Mouse (Mus musculus) lung, postnatal 25 days (tissue): ENCODE measurements at regions not wholly inside any gene's neighbourhood (a gene's known extent, or its start where the extent isn't known, plus 50 kb on each side); places are given as distances from the start of the nearest gene placed in this dataset.
"Not testable (repeated sequence)": the region's sequence is repeated elsewhere in the genome, so short reads cannot be mapped to it uniquely, and the experiment has no call there.

Experiments
- DNase-seq: peaks from one replicate; pipeline ENCODE4 v3.0.0; 2022; ENCODE audit warnings: low spot score

GRCm38 (mm10) chr17:50346451-50347192 lies 53.2 kb upstream of the Dazl start:
- DNase-seq: no peak

GRCm38 (mm10) chr17:50353818-50354217 lies 60.4 kb upstream of the Dazl start:
- not testable (repeated sequence) for DNase-seq

GRCm38 (mm10) chr17:50354357-50354756 lies 60.9 kb upstream of the Dazl start:
- DNase-seq: no peak

DNA sequence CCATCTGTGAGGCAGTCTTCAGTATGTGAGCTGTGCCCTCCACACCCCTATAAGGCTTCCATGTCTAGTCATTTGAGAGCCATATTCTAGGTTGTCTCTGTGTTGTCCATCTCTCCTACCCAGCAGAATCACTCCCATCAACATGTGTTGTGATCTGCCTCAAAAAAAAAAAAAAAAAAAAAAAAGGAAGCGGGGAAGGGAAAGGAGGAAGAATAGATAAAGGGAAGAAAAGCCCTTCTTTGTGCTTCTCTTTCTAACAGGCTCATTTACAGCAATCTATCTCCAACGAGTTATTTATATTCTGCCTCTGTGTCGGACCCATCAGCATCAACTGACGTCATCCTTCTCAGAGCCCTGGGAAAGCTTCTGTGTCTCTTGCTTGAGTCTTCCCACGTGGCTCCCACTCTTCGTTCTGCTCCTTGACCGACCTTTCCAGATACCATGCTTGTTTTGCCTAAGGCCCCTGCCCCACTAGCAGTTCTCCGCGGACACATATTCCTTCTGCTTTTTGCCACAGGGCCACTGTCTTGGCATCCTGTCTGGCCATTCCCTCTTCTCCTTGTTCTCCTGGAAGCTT lies 68.3 kb upstream of the Dazl start:
- no peak for DNase-seq

DNA sequence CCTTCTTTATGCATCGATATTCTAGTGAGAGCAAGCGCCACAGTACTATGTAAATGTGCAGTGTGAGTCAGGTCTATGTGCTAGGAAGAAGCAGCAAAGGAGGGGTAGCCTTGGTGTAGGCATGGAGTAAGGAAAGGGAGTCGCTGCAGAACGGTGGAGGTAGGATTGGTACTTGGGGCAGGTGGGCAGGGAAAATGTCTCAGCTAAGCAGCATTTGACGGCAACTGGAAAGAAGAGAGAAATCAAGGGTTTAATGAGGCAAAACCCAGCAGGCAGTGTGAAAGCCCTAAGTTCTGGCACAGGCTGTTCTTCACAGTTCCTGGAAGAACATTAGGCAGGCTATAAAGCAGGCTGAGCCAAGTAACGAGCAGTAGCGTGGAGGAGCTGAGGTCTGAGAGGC lies 72.0 kb upstream of the Dazl start:
- no peak for DNase-seq

DNA sequence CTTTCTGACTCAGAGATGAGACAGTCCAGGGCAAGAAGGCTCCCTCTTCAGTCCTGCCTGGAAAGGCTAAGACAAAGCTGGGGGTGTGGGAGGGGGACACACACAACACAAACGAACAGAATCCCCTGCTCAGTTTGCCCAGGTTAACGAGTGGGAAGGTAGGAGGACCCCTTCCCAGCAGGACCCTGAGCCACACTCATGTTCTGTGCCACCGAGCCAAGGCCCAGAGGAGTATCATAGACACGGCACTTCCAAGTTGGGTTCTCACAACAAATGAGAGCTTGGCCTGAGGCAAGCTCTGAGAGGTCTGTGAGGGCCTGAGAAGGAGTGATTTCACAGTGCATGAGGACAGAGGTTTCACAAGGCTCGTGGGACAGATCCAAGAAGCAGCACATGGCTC lies 72.7 kb upstream of the Dazl start:
- DNase-seq: no peak

DNA sequence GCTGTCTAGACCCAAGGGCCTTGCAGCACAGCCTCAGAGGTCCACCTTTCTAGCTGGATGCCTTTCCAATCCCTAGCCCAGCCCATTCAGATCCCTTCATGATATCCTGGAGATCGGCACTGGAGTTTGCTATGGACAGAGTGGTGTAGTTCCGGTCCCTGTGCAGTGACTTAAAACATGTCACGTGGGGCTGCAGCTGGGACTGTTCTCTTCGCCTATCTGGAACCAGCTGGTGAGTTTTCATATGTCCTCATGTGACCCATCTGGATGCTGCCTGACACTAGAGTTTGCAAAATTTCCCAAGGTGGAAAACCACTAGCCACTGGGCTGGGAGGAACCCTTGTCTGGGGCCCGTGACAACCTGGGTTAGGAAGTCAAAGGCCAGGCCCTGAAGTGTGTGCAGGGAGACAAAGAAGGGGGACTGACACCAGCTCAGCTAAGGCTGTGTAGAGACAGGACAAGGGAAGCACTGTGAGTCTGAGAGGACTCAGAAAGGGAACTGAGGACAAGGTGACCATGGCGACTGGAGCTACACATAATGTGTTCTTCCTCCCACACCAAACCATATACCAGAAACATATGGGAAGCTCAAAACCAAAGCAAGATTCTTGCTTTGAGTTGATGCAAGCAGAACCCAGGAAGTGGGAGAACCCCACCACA lies 75.9 kb upstream of the Dazl start:
- peak; percentile 45 for DNase-seq

DNA sequence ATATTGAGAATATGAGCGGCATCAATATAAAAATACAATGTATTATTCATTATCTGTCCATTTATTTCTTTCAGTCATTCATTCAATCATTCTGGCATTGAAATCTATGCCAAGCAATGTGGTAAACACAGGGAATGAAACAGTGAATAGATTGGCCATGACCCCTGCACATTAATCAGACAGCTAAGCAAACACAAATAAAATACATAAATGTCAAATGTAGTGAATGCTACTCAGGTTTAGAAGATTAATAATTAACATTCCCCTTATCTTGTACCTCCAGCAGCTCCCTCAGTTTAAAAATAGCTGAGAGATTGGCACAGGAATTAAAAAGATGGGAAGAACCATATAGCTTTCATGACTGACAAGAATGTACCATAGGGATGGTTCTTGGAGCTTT lies 77.0 kb upstream of the Dazl start:
- DNase-seq: no peak

DNA sequence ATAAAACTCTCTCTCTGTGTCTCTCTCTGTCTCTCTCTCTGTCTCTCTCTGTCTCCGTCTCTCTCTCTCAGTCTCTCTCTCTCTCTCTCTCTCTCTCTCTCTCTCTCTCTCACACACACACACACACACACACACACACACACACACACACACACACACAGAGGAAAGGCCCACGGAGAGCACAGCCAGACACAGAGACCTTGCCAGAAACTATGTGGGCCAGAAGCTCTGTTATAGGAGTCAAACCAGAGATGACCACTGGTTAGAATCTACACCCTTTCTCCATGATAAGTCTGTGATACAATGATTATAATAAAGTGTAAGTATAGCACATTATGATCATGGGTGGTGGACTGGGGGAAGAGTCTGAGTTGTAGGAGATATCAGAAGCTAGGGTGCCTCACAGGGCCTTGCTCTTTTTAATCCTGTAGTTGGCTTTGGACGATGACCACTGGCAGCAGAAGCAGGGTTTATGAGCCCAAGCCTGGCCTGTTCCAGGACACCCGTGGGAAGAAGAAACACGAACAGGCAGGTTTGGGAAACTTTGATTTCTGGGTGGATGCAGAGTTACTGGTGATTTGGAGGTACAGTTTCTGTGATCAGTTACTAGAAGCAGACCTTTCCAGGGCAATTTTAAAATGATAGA lies 80.2 kb upstream of the Dazl start:
- DNase-seq: no peak

- no peak for DNase-seq
Observed at GRCm38 (mm10) chr17:50375465-50375864, 82.0 kb upstream of the Dazl start.

GRCm38 (mm10) chr17:50376708-50377107 lies 83.3 kb upstream of the Dazl start:
- no peak for DNase-seq

DNA sequence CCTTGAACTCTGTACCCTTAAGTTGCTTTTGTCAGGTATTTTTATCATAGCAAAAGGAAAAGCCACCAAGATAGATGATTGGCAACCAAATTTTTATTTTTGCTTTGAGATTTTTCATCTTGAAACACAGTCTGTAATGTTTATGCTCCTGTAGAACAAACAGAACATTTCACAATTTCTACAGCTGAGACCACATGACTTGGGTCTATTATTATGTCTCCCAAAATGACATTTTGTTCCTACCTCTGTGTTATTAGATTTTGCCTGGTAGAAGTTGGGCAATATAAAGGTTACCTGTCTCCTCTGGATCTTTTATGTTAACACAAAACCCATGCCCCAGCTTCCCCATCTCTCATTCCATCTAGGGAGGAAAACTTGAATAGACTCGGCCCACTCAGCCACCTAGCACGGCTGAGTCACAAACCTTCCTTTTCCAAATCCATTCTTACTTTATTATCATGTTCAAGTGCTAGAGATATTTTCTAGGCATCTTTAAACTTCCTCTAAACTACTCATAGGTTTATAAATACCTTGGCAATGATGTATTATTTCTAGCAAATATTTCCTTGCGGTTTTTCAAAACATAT lies 84.8 kb upstream of the Dazl start:
- no peak for DNase-seq

- DNase-seq: no peak
Observed at GRCm38 (mm10) chr17:50388715-50389710, 95.6 kb upstream of the Dazl start.

GRCm38 (mm10) chr17:50390151-50390550 lies 96.7 kb upstream of the Dazl start:
- DNase-seq: no peak

DNA sequence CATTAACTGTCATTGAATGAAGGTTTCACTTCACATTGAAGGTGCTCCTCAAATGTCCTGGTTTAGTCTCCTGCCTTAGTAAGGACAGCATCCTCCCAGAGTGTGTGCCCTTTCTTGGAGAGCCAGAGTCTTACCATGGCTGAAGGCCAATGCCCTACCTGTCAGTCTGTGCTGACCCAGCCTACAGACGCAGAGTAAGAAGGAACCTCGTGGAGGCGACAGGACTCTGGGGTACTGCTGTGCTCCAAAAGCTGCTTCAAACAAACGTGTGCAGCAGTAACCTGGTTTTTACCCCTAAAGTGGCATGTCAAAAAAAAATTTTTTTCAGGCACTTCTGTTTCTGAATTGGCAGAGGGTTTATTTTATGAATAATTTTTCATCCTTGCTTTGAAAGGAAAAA lies 97.8 kb upstream of the Dazl start:
- DNase-seq: no peak

DNA sequence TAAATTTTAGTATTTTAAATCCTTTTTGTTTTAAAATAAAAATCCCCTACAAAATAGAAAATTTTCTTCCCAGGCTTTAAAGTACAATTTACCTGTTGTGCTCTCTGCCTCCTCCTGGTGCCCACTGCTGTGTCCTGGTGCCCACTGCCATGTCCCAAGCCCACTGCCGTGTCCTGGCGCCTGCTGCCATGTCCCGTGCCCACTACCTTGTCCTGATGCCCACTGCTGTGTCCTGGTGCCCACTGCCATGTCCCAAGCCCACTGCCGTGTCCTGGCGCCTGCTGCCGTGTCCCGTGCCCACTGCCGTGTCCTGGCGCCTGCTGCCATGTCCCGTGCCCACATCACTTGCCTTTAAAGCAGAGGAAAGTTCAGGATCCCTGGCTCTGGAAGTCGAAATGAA lies 98.6 kb upstream of the Dazl start:
- DNase-seq: no peak

GRCm38 (mm10) chr17:50392428-50392827 lies 99.0 kb upstream of the Dazl start:
- DNase-seq: no peak

GRCm38 (mm10) chr17:50392966-50393365 lies 99.5 kb upstream of the Dazl start:
- no peak for DNase-seq

GRCm38 (mm10) chr17:50393698-50394097 lies 100.3 kb upstream of the Dazl start:
- no peak for DNase-seq

DNA sequence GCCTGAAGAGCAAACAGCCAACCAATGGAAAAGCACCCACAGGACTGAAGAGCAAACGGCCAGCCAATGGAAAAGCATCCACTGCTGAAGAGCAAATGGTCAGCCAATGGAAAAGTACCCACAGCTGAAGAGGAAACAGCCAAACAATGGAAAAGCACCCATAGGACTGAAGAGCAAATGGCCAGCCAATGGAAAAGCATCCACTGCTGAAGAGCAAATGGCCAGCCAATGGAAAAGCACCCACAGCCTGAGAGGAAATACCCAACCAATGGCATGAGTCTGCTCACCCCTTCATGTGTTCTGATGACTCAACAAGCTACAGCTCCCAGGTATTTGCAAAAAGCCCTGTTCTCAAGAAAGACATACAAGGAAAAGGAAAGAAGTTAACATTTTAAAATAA lies 101.4 kb upstream of the Dazl start:
- DNase-seq: no peak

GRCm38 (mm10) chr17:50395669-50396068 lies 102.2 kb upstream of the Dazl start:
- DNase-seq: no peak
